Mouse (Mus musculus) olfactory bulb, adult 2 months (tissue): ENCODE measurements around the gene Kalrn. TPM values are rescaled to one million over a fixed set of nuclear protein-coding genes. Genes with fewer than 3 reads are reported as not detected.

ENCODE experiments used
- H3K27ac ChIP-seq: fragments of 200-500 bp; 2 replicates; pipeline ENCODE4 v1.5.1; 2012; ENCODE audit warnings: low read depth, low read length; ENCODE audit not compliant: insufficient read depth
- H3K4me1 ChIP-seq: fragments of 200-500 bp; 2 replicates; pipeline ENCODE4 v1.6.1; 2012; ENCODE audit warnings: low read length; ENCODE audit not compliant: control insufficient read depth, insufficient read depth
- H3K4me3 ChIP-seq: fragments of 200-500 bp; 2 replicates; pipeline ENCODE4 v1.5.1; 2012; ENCODE audit warnings: mild to moderate bottlenecking, low read depth, low read length, moderate library complexity; ENCODE audit not compliant: insufficient read depth
- CTCF ChIP-seq: fragments of 200-500 bp; IDR thresholded peaks from 2 replicates; pipeline ENCODE4 v1.5.1; 2012; ENCODE audit warnings: low read depth, mild to moderate bottlenecking, low read length, moderate library complexity; ENCODE audit not compliant: insufficient read depth
- POLR2A ChIP-seq: fragments of 200-500 bp; IDR thresholded peaks from 2 replicates; pipeline ENCODE4 v1.6.1; 2012; ENCODE audit warnings: mild to moderate bottlenecking, low read depth, low read length, moderate library complexity; ENCODE audit not compliant: insufficient read depth
- WGBS: fragments of 180-500 bp; shearing (Covaris S2); methylation state at CpG from one replicate; pipeline ENCODE4 v1.1.7; 2018; 5-methylcytosine and 5-hydroxymethylcytosine counted together
- polyA plus RNA-seq: library from polyadenylated mRNA; stranded (reverse); fragments of >200 nt; gene quantifications from 2 replicates; pipeline ENCODE4 v1.2.4, GENCODE M21; 2012; ENCODE audit warnings: low replicate concordance; ENCODE audit not compliant: missing spikeins, insufficient read depth, insufficient read length

Kalrn gene
- polyA plus RNA-seq, 1 experiment = 153 TPM

DNA sequence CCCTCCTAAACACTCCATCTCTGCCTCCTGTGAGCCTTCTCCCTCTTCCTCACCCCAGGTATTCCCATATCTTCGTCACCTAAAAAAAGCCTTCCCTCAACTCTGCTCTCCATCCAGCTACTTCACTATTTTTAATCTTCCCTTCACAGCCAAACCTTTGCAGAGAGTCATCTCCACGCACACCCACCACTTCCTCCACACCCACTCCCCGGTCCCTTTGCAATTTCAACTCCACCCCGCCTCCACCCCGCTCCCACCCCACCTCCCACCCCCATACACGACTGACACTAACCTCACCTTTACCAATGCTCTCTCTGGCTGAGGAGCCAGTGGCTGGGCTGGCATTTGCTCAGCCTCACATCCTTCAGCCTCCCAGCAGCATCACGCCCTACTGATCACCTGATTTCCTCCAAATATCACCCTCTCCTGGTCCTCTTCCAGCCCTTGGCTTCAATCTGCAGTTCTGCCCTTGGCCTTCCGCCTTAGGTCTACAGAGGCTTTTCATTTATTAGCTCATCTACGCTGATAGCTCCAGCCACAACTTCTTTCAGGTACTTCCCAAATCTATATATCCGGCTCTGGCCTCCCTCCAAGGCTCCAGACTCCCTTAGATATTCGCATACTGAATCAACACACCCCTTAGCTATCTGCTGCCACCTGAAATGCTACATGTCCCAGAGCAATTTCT lies 9.6 kb downstream of the Kalrn start:
- Histone ChIP-seq H3K27ac (no peak overlapping the region), H3K4me1 (peaks cover 28% of the 10 kb centered on the region), H3K4me3 (no peak overlapping the region)
- WGBS = 54% methylated on average over 11 of the region's 11 CpGs
- TF ChIP-seq POLR2A = no peak
- TF ChIP-seq CTCF = no peak

DNA sequence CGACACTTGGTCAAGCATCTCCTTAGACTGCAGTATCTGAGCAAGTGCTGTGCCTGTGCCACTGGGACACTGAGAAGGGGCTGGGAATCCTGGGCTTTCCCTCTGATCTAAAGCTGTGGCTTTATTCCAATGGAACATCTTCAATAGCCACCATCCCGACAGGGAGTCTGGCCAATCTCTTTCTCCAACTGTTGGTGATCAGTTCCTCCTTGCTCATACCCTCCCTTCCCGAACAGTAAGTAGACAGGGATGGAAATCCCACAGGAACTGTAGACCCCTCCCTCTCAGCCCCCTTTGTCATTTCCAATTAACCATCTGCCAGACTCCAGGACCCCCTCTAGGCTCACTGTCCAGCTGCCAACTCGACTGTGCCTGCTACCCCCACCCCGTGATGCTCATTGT lies 11.6 kb downstream of the Kalrn start:
- Histone ChIP-seq H3K4me3 (no peak overlapping the region), H3K4me1 (peaks cover 27% of the 10 kb centered on the region), H3K27ac (no peak overlapping the region)
- WGBS = 33% methylated on average over 5 of the region's 5 CpGs
- TF ChIP-seq CTCF = no peak
- TF ChIP-seq POLR2A = no peak

DNA sequence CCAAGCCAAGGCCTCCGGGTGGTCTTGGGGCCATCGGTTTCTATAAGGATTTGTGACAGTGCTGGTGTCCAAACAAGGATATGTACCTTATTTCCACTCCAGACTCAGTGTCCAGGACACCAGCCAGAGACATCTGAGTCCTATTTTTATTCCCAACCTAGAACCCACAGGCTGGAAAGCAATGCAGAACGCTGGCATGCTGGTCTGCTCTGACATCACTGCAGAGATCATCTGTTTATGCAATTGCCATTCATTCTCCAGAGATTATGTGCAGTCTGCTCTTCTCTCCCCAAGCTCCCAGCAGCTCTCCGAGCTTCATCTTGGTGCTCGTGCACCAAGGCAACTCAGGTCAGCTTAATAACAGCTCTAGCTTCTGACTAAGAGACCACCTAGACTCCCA lies 12.5 kb downstream of the Kalrn start:
- H3K4me1 ChIP-seq = peaks cover 25% of the 10 kb centered on the region
- no peak overlapping the region for H3K4me3 ChIP-seq
- no peak for TF ChIP-seq CTCF
- no peak for TF ChIP-seq POLR2A
- 46% methylated on average over 5 of the region's 5 CpGs for WGBS
- 0 out of 2 replicates have a peak overlapping the region, but pooled peaks have one; percentile 3 for H3K27ac ChIP-seq

DNA sequence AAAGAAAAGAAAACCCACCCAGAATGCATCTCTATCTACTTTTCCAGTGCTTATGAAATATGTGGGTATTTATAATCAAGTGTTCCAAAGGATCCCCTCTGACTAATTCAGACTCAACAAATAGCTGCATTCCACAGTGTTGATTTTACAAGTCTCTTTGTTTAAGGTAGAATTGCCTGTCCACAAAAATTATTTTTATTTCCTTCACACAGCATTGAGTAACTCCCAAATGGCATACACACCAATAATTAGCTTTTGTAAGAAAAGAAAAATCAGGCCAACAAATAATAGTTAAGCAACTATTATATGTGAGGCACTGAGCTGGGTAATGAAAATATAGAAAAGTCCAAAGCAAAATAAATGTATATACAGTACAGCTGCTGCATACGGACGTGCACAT lies 12.9 kb downstream of the Kalrn start:
- TF ChIP-seq CTCF = no peak
- TF ChIP-seq POLR2A = no peak
- 58% methylated on average over 2 of the region's 2 CpGs for WGBS
- H3K4me3 ChIP-seq = no peak overlapping the region
- peaks cover 25% of the 10 kb centered on the region for H3K4me1 ChIP-seq
- H3K27ac ChIP-seq = 0 out of 2 replicates have a peak overlapping the region, but pooled peaks have one; percentile 3

DNA sequence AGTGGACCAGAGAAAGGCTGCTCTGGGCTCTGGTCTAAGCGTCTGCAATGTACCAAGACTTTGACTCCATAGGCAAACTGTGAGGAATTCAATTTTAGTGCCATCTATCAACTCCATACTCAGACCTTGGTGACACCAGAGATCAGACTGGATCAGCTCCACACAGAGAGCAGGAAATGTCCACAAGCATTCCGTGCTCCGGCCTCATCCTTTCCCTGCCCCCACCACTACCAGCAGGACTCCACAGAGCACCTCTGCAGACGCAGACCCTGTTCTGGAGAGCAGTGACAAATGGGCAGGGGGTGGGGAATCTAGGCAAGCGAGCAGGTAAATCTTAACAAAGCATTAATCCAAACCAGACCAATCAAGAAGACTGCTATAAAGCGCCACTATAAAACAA lies 15.4 kb downstream of the Kalrn start:
- no peak overlapping the region for H3K4me3 ChIP-seq
- 90% methylated on average over 6 of the region's 6 CpGs for WGBS
- H3K27ac ChIP-seq = no peak overlapping the region
- peaks cover 12% of the 10 kb centered on the region for H3K4me1 ChIP-seq
- TF ChIP-seq CTCF = no peak
- TF ChIP-seq POLR2A = no peak

DNA sequence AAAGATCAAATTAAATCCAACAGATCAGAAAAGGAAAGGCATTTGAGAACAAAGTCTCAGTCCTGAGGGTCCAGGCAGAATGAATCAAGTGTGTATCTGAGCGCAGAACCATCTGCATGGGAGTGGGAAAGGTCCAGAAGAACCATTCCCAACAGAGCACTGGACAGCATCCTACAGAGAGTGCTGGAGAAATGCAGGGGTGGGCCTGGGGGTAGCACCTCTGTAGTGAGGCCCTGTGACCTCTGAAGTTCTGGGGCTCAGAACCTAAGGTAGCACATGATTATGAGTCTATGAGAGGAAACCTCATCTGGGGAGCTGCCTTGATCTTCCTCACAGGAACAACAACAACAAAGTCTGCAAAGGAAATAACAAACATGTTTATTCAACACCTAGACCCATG lies 20.6 kb downstream of the Kalrn start:
- H3K27ac ChIP-seq = no peak overlapping the region
- peaks cover 5% of the 10 kb centered on the region; the same call in 1 of the 2 replicates for H3K4me1 ChIP-seq
- TF ChIP-seq POLR2A = no peak
- TF ChIP-seq CTCF = no peak
- no peak overlapping the region for H3K4me3 ChIP-seq
- 91% methylated on average over 1 of the region's 1 CpGs for WGBS

DNA sequence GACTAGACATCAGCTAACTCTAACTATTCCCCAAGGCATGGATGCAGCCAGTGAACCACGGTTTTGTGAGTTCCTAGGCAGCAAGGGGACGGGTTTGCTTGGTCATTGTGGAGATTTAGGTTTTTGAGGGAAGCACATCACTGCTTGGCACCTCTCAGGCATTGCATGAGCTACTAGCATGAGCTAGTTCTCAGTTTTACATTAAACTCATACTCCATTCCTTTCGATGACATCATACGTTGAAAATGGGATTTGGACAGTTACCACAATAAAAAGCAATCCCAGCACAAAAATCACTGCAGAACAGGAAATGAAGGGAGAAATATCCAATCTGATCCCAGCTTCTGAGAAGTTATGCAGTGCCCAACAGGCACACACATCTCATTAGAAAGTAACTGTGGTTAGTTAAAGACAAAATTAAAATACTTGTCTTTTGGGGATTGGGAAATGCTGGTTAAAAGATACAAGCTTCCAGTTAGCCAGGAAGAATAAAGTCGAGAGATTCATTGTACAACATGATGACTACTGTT lies 23.8 kb downstream of the Kalrn start:
- Histone ChIP-seq H3K27ac (no peak overlapping the region), H3K4me1 (peaks cover 2% of the 10 kb centered on the region; the same call in 1 of the 2 replicates), H3K4me3 (no peak overlapping the region)
- WGBS = 83% methylated on average over 5 of the region's 5 CpGs
- TF ChIP-seq CTCF = no peak
- TF ChIP-seq POLR2A = no peak

DNA sequence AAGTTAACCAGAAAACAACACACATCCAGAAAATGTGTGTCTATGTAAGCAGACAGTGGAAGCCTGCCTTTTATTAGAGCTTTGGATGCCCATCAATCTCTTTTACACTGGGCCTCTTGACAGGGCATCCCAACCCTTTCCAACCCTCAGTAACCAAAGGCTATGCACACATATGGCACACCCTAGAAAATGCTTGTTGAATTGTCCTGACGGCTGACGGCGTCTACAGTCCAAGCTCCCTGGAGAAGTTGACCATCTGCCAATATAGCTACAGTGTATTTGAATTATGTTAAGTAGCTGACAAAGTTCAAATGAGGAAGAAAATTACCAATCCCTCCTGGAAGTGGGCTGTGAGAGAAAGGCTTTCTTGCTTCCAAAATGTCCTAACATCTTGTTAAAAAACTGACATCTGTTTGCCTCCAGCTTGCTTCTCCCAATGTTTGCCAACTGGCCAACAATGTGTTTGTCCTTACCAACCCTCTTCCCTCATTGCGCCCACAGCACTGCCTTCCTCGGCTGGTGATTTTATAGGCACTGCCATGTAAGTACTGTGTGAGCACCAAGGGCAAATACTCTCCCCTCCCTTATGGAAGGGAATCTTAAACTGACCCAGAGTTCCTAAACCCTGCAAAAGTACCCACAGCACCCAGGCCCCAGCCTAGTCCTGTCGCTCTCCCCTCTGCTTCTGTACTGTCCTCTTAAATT lies 26.4 kb downstream of the Kalrn start:
- H3K27ac ChIP-seq = no peak overlapping the region
- H3K4me3 ChIP-seq = no peak overlapping the region
- H3K4me1 ChIP-seq = peaks cover 2% of the 10 kb centered on the region; the same call in 1 of the 2 replicates
- 71% methylated on average over 6 of the region's 6 CpGs for WGBS
- TF ChIP-seq POLR2A (no peak), CTCF (no peak)

DNA sequence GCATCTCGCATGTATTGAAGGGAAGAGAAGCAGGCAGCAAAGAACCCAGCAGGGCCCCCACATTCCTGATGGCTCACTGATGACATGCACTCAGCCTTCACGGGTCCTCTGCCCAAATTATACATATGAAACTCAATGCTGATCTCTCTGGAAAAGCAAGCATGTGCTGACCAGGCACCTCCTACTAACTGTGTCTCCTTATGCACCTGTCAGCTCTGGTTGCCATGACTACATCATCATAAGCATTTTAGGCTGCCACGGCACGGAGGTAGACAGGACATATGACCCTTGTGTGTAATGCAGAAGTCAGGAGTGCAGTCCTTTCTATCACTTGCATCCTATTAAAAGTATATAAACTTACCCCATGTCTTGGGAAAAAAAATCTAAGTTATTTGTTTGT lies 29.6 kb downstream of the Kalrn start:
- H3K4me3 ChIP-seq = no peak overlapping the region
- H3K27ac ChIP-seq = no peak overlapping the region
- TF ChIP-seq POLR2A (no peak), CTCF (no peak)
- WGBS = 86% methylated on average over 4 of the region's 4 CpGs
- H3K4me1 ChIP-seq = peaks cover 6% of the 10 kb centered on the region; the same call in 1 of the 2 replicates
